13 mouse cellular contexts compared by ENCODE assay signal in genomic region chr14:105498155-105498906, GRCm38 (mm10).
DNase-seq lines count a peak whose midpoint lies in the region; ATAC-seq and TF ChIP-seq lines count a peak whose summit lies in the region.
"Had no signal": no experiment of that assay in that cellular context is flagged by ENCODE, and none has a peak within 500 bp of the region (broad histone marks: within the 10 kb centered on the region; RNA-seq: fewer than 3 reads in every experiment).

No protein-coding gene starts in this region.

- H3K9ac ChIP-seq in kidney, postnatal 0 days (ENCODE audit: low read depth, low read length) = no peak overlapping the region
- H3K9ac ChIP-seq: liver, embryonic 13.5 days had no signal

- H3K4me3 ChIP-seq in kidney, postnatal 0 days (replicated peaks; ENCODE audit: low read depth, low read length) = no peak overlapping the region
- no peak overlapping the region for H3K4me3 ChIP-seq in C2C12 (ENCODE audit: insufficient read depth, poor library complexity, severe bottlenecking)
- H3K4me3 ChIP-seq: liver, embryonic 13.5 days; megakaryocyte, embryonic 14.5 days had no signal

- 0 out of 2 replicates have a peak, but pooled peaks cover 17% of the 10 kb centered on the region for H3K4me1 ChIP-seq in kidney, postnatal 0 days (replicated peaks; ENCODE audit: insufficient read depth, low read length)
- H3K4me1 ChIP-seq: megakaryocyte, embryonic 14.5 days had no signal

- H3K27me3 ChIP-seq in kidney, postnatal 0 days (ENCODE audit: insufficient read depth, low read length) = no peaks in the 10 kb centered on the region
- H3K27me3 ChIP-seq in C2C12 (ENCODE audit: control insufficient read depth, insufficient read depth, insufficient read length) = no peaks in the 10 kb centered on the region
- H3K27me3 ChIP-seq: liver, embryonic 13.5 days; megakaryocyte, embryonic 14.5 days had no signal

- no peak overlapping the region for H3K27ac ChIP-seq in kidney, postnatal 0 days
- H3K27ac ChIP-seq: liver, embryonic 13.5 days had no signal

- no peak for TF ChIP-seq CTCF in kidney, postnatal 0 days (IDR thresholded peaks at IDR 0.05; ENCODE audit: low read depth)
- no peak for TF ChIP-seq CTCF in C2C12 (IDR thresholded peaks at IDR 0.05; ENCODE audit: control insufficient read depth, insufficient read depth, insufficient read length)

- no peaks in the 10 kb centered on the region for H3K9me3 ChIP-seq in kidney, postnatal 0 days (replicated peaks; ENCODE audit: low read length)
- H3K9me3 ChIP-seq: liver, embryonic 13.5 days had no signal

- no peaks in the 10 kb centered on the region for H3K79me3 ChIP-seq in C2C12 (ENCODE audit: low read depth)

- no peak for DNase-seq in frontal cortex, postnatal 10 days (ENCODE audit: low spot score in 2 of 2)
- DNase-seq in kidney, postnatal 0 days (ENCODE audit: low spot score) = peak; percentile 36
- DNase-seq in kidney, postnatal 10 days = no peak
- no peak for DNase-seq in cerebellum, adult 11-12 months
- no peak for DNase-seq in cerebellum, postnatal 36 days
- DNase-seq: adrenal gland, postnatal 36 days; cerebellum, postnatal 25 days; liver, embryonic 13.5 days had no signal

- no peak overlapping the region for H3K4me2 ChIP-seq in kidney, postnatal 0 days (ENCODE audit: low read length)

- H3K79me2 ChIP-seq in C2C12 (ENCODE audit: control insufficient read depth, insufficient read depth) = no peaks in the 10 kb centered on the region

- peak; percentile 86 for ATAC-seq in frontal cortex, adult (ENCODE audit: low TSS enrichment)
- ATAC-seq in kidney, postnatal 0 days (replicated peaks; ENCODE audit: low FRiP score, low read depth) = no peak
- ATAC-seq in granulocyte monocyte progenitor cell, adult 5-6 weeks (replicated peaks; ENCODE audit: poor library complexity, severe bottlenecking) = peak; percentile 43; the same call in 1 of the 2 replicates
- ATAC-seq: inflammation-experienced regulatory T-cells, adult 6 months had no signal

- no peaks in the 10 kb centered on the region for H3K36me3 ChIP-seq in kidney, postnatal 0 days (ENCODE audit: insufficient read depth, low read length)
- H3K36me3 ChIP-seq in C2C12 (ENCODE audit: control insufficient read depth, insufficient read depth) = no peaks in the 10 kb centered on the region
- H3K36me3 ChIP-seq: liver, embryonic 13.5 days had no signal

- no peak overlapping the region for H3ac ChIP-seq in C2C12 (ENCODE audit: control insufficient read depth, insufficient read length, low read depth)

- WGBS in kidney, postnatal 0 days = 44% methylated on average over 10 of the region's 10 CpGs

TF ChIP-seq in C2C12, 6 proteins besides CTCF, POLR2A, EP300 and RAD21:
- TF ChIP-seq MYOG (IDR thresholded peaks at IDR 0.05; ENCODE audit: control insufficient read depth, extremely low read depth, insufficient read length) (no peak), CEBPB (IDR thresholded peaks at IDR 0.05; ENCODE audit: low read depth) (peak; percentile 75)
